Mouse (Mus musculus) kidney, adult 9 months (tissue): ENCODE measurements around the gene Lypd6b.

ENCODE experiments used
- DNase-seq: peaks from one replicate; pipeline ENCODE4 v3.0.0; 2022

The Lypd6b gene

DNA sequence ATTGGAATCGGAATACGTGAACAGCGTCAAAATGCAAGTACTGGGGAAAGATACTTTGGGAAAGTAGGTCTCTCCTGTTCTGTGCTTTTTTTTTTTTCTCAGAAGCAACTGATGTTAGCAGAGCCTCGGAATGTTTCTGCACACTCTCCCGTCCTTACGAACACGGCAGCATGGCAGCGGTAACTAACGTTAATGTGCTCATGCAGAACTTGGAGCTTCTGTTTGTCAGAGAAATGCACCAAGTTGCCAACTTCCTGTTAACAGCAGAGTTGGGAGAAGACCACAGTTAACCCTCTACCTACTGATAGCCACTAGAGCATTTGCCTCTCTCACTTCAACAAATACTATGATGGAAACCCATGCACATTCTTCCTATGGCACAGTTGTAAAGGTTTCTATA is 93.0 kb downstream of the Lypd6b start:
- no peak for DNase-seq

GRCm38 (mm10) chr2:49881002-49881401 is 93.5 kb downstream of the Lypd6b start:
- no peak for DNase-seq

GRCm38 (mm10) chr2:49882461-49882860 is 95.0 kb downstream of the Lypd6b start:
- DNase-seq, result no peak

DNA sequence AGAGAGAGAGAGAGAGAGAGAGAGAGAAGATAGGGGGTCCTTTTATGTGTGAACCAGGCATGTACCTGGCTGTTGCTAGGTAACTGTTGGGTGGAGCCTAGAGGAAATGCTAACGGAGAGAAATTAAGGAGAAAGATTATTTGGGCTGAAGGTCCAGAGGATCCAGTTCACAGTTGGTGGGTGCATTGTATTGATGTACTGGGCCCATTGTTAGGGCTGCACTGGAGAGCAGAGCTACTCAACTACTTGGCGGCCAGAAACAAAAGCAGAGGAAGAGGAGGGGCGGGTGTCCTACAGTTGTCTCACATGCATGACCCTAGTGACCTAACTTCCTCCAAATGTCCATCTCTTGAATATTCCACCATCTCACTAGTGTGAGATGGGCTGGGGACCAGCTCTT is 96.5 kb downstream of the Lypd6b start:
- DNase-seq, result no peak

GRCm38 (mm10) chr2:49886209-49886608 is 98.7 kb downstream of the Lypd6b start:
- DNase-seq, result no peak

DNA sequence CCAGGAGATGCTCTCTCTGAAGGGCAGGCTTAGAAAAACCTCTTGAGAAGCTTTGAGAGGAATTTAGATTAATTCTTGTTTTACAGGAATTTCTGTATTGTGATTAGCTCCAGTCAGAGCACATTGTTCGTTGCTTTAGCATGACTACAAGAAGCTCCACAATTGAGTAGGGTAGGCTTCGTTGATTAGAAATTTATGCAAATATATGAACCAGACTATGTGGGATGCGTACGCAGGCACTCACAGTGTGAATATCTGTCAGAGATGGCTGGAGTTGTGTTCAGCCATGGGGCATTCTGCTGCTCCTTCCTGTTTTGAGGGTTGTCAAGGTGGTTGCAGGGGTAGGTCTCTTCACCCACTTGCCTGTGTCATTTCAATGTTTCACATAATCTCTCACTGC is 100.9 kb downstream of the Lypd6b start:
- no peak for DNase-seq

DNA sequence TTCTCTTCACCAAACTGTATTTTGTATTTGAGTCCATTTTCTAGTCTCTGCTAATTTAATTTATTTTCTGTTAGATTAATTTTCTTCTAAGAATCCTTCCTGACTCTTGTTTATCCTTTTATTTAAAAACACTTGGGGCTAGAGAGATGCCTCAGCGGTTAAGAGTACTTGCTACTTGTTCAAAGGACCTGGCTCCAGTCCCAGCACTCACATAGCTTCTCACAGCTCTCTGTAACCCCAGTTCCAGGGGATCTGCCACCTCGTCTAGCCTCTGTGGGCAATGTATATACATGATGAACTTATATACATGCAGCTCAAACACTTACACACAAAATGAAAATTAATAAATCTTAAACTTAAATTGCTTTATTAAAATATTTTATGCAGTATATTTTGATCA is 103.2 kb downstream of the Lypd6b start:
- DNase-seq, result no peak

- DNase-seq, result no peak
These were observed 122.4 kb downstream of the Lypd6b start for GRCm38 (mm10) chr2:49909838-49910407.

GRCm38 (mm10) chr2:49911296-49912034 is 124.0 kb downstream of the Lypd6b start:
- DNase-seq, result no peak

GRCm38 (mm10) chr2:49912261-49912895 is 124.9 kb downstream of the Lypd6b start:
- no peak for DNase-seq

DNA sequence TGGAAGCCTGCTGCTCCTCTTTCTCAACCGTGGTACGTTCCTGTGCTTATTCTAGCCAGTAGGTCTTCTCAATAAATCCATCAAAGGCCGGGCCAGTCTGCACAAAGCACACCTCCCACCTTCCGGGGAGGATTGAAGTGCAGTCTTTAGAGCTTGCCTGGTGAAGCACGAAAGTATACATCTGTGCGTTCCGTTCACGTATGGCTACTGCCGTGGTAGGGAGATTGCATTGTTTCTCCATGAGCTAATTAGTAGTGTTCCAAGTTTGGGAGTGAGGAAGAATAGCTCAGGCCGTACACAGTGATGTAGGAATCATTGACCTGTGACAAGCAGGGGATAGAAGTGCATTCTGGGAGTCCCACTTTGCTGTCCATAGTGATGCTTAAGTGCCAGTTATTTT is 130.0 kb downstream of the Lypd6b start:
- DNase-seq, result no peak

- no peak for DNase-seq
These were observed 130.6 kb downstream of the Lypd6b start for GRCm38 (mm10) chr2:49918132-49918531.

GRCm38 (mm10) chr2:49918692-49919091 is 131.2 kb downstream of the Lypd6b start:
- no peak for DNase-seq

DNA sequence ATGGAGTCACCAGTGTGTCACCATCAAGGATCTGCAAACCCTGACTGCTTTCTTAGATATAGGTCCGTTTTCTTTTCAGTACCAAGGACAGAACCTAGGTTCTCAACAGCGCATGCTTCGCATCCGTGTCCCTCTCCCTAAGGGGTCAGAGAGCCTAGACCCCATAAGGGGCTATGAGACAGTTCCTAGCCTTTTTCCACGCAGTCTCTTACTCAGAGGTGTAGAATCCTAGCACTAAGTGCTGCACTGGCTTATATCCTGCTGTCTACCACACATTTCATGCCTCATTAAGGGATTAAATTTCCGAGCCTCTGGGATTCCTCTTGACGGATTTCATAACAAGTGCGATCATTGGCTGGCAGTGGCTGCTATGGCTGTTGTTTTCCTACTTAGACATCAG is 134.5 kb downstream of the Lypd6b start:
- DNase-seq, result no peak

GRCm38 (mm10) chr2:49922810-49923209 is 135.3 kb downstream of the Lypd6b start:
- no peak for DNase-seq

GRCm38 (mm10) chr2:49926186-49926585 is 138.7 kb downstream of the Lypd6b start:
- no peak for DNase-seq

GRCm38 (mm10) chr2:49927362-49927761 is 139.9 kb downstream of the Lypd6b start:
- DNase-seq, result no peak

- no peak for DNase-seq
These were observed 142.4 kb downstream of the Lypd6b start for GRCm38 (mm10) chr2:49929931-49930330.

DNA sequence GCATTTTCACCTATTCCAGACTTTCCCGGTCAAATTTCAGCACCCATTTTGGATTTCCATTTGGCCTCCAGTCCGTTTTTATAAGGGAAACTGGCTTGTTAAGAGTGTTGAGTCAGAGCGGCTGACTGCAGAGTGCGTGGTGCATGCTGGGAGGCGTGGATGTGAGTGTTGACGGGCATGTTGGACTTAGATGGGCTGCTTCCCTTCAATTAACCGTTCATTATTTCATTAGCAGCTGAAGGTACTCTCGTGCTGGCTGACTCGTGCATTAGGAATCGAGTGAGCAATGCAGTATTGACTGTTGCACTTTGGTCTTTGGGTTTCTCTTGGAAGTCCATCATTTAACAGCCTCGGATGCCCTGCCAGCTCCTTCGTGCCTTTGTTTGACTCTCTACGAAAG is 150.1 kb downstream of the Lypd6b start:
- DNase-seq, result no peak

DNA sequence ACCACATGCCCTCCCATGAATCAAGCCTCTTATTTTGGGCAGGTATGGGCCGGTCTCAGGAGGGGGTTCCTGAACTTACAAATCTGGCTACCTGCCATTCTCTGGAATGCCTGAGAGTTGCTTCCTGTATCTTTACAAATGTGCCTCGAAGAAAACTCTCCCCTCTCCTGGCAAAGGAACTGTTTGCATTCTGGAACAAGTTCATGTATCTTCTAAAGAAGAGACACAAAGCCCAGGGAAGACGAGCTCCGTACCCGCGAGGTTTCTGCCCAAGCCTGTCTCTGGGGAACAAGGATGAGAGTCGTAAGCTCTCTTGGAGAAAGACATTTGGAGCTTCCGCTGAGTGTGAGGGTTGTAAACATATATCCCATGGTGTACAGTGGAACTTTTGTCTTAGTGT is 150.8 kb downstream of the Lypd6b start:
- DNase-seq, result no peak

DNA sequence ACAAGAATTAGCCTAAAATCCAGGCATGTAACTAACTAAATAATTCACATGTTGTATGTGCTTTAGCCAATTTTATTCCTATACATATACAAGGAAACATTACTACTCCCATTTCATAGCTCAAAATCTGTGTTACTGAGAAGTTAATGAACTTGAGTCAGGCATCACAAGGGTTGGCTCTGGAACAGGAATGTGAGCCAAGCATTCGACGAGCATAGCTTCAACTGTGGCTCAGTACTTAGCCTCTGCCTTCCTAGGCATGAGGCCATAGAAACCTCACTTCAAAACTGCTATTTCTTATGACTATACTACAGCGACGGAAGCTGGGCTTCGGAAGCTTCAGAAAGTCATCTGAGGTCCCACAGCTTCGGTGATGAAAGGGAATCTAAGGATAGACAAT is 152.9 kb downstream of the Lypd6b start:
- no peak for DNase-seq

DNA sequence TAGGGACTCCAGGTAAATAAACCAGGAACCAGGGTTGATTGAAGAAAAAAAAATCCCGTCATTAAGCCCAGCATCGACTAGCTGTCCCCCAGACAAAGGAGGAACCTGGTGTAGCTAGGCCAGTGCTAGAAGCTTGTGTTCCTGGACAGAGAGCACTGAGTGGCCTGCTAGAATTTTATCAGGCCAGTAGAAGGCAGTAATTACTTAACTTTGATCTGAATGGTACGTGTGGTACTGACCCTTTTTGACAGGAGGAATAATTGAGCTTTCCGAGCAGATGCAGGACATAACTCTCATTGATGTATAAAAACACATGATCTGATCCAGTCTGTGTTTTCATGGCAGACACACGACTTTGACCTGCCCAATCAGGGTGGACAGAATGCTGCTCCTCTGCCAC is 154.6 kb downstream of the Lypd6b start:
- DNase-seq, result no peak

- DNase-seq, result no peak
These were observed 164.2 kb downstream of the Lypd6b start for GRCm38 (mm10) chr2:49951681-49952080.

- no peak for DNase-seq
These were observed 165.3 kb downstream of the Lypd6b start for GRCm38 (mm10) chr2:49952632-49953293.
